Mouse (Mus musculus): ENCODE measurements around the gene Gm3182.
"Not testable (repeated sequence)": the region's sequence is repeated elsewhere in the genome, so short reads cannot be mapped to it uniquely, and the experiment has no call there.

The Gm3182 gene

DNA sequence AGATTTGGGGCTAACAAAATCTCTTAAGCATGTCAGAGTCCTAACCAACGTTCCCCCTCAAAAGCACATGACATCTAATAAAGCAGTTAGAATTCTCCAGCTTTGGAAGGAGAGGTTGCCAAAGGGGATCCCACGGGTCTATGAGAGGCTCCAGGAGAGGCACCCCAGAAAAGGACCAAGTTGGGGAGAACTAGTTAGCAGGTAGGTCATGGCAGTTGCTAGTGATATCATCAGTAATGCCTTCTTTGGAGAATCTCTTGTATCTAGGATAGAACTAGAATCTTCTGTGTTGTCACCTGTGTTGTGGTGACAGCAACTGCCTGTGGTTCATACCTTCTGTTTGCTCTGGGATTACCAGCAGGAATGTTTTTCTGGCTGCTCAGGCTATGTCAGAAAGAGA is at the start of gene Gm3182:
Gene Gm3182 (plus strand): TSS at position 301 of the 400 bp plus-strand sequence.
- not testable (repeated sequence) for DNase-seq (ENCODE audit: low spot score)

- not testable (repeated sequence) for DNase-seq (ENCODE audit: low spot score)
Measured at GRCm38 (mm10) chr14:4499425-4499824, 17.9 kb downstream of the Gm3182 start.

All from layer of hippocampus, adult 9-10 months (tissue).